Mouse (Mus musculus): ENCODE measurements at regions not wholly inside any gene's neighbourhood (a gene's known extent, or its start where the extent isn't known, plus 50 kb on each side); places are given as distances from the start of the nearest gene placed in this dataset.

GRCm38 (mm10) chr1:193934308-193934707, 564.2 kb upstream of the Camk1g start:
- Histone ChIP-seq H3K4me3 (ENCODE audit: low read length) (no peak overlapping the region), H3K27ac (ENCODE audit: low read length) (no peak overlapping the region), H3K27me3 (ENCODE audit: control insufficient read depth, insufficient read depth, low read depth, low read length) (no peaks in the 10 kb centered on the region), H3K4me1 (replicated peaks; ENCODE audit: control insufficient read depth, insufficient read depth, low read length) (0 out of 2 replicates have a peak, but pooled peaks cover 2% of the 10 kb centered on the region), H3K9ac (ENCODE audit: low read length) (no peak overlapping the region), H3K9me3 (ENCODE audit: control insufficient read depth, low read length) (no peaks in the 10 kb centered on the region), H3K4me2 (ENCODE audit: low read depth, low read length) (no peak overlapping the region), H3K36me3 (ENCODE audit: control insufficient read depth, insufficient read depth, low read length) (no peaks in the 10 kb centered on the region)
- peak; percentile 59 for ATAC-seq (ENCODE audit: low read depth)
- WGBS, result 44% methylated on average over 1 of the region's 1 CpGs

- 40% methylated on average over 5 of the region's 5 CpGs for WGBS
- H3K9me3 ChIP-seq (ENCODE audit: control insufficient read depth, low read length), result no peaks in the 10 kb centered on the region
- 0 out of 2 replicates have a peak, but pooled peaks cover 2% of the 10 kb centered on the region for H3K4me1 ChIP-seq (replicated peaks; ENCODE audit: control insufficient read depth, insufficient read depth, low read length)
- no peaks in the 10 kb centered on the region for H3K27me3 ChIP-seq (ENCODE audit: control insufficient read depth, insufficient read depth, low read depth, low read length)
- H3K4me2 ChIP-seq (ENCODE audit: low read depth, low read length), result no peak overlapping the region
- H3K27ac ChIP-seq (ENCODE audit: low read length), result no peak overlapping the region
- ATAC-seq (ENCODE audit: low read depth), result no peak
- no peak overlapping the region for H3K4me3 ChIP-seq (ENCODE audit: low read length)
- no peaks in the 10 kb centered on the region for H3K36me3 ChIP-seq (ENCODE audit: control insufficient read depth, insufficient read depth, low read length)
- H3K9ac ChIP-seq (ENCODE audit: low read length), result no peak overlapping the region
Measured at GRCm38 (mm10) chr1:193931131-193931729, 561.1 kb upstream of the Camk1g start.

- Histone ChIP-seq H3K4me1 (replicated peaks; ENCODE audit: control insufficient read depth, insufficient read depth, low read length) (no peaks in the 10 kb centered on the region), H3K9ac (ENCODE audit: low read length) (no peak overlapping the region), H3K36me3 (ENCODE audit: control insufficient read depth, insufficient read depth, low read length) (no peaks in the 10 kb centered on the region), H3K9me3 (ENCODE audit: control insufficient read depth, low read length) (no peaks in the 10 kb centered on the region), H3K27ac (ENCODE audit: low read length) (no peak overlapping the region), H3K4me3 (ENCODE audit: low read length) (no peak overlapping the region), H3K4me2 (ENCODE audit: low read depth, low read length) (no peak overlapping the region), H3K27me3 (ENCODE audit: control insufficient read depth, insufficient read depth, low read depth, low read length) (no peaks in the 10 kb centered on the region)
- ATAC-seq (ENCODE audit: low read depth), result no peak
- 56% methylated on average over 4 of the region's 4 CpGs for WGBS
Measured at GRCm38 (mm10) chr1:193928607-193929006, 558.5 kb upstream of the Camk1g start.

- H3K27me3 ChIP-seq (ENCODE audit: control insufficient read depth, insufficient read depth, low read depth, low read length), result no peaks in the 10 kb centered on the region
- H3K9me3 ChIP-seq (ENCODE audit: control insufficient read depth, low read length), result no peaks in the 10 kb centered on the region
- H3K4me2 ChIP-seq (ENCODE audit: low read depth, low read length), result no peak overlapping the region
- H3K4me1 ChIP-seq (replicated peaks; ENCODE audit: control insufficient read depth, insufficient read depth, low read length), result no peaks in the 10 kb centered on the region
- H3K9ac ChIP-seq (ENCODE audit: low read length), result no peak overlapping the region
- WGBS, result 67% methylated on average over 4 of the region's 4 CpGs
- no peak for ATAC-seq (ENCODE audit: low read depth)
- no peaks in the 10 kb centered on the region for H3K36me3 ChIP-seq (ENCODE audit: control insufficient read depth, insufficient read depth, low read length)
- H3K27ac ChIP-seq (ENCODE audit: low read length), result no peak overlapping the region
- no peak overlapping the region for H3K4me3 ChIP-seq (ENCODE audit: low read length)
Measured at GRCm38 (mm10) chr1:193922756-193923155, 552.7 kb upstream of the Camk1g start.

- no peaks in the 10 kb centered on the region for H3K4me1 ChIP-seq (replicated peaks; ENCODE audit: control insufficient read depth, insufficient read depth, low read length)
- no peak overlapping the region for H3K4me3 ChIP-seq (ENCODE audit: low read length)
- H3K27me3 ChIP-seq (ENCODE audit: control insufficient read depth, insufficient read depth, low read depth, low read length), result no peaks in the 10 kb centered on the region
- no peak overlapping the region for H3K9ac ChIP-seq (ENCODE audit: low read length)
- peak; percentile 77; the same call in 1 of the 2 replicates for ATAC-seq (ENCODE audit: low read depth)
- H3K4me2 ChIP-seq (ENCODE audit: low read depth, low read length), result no peak overlapping the region
- no peaks in the 10 kb centered on the region for H3K36me3 ChIP-seq (ENCODE audit: control insufficient read depth, insufficient read depth, low read length)
- 36% methylated on average over 3 of the region's 3 CpGs for WGBS
- no peak overlapping the region for H3K27ac ChIP-seq (ENCODE audit: low read length)
- H3K9me3 ChIP-seq (ENCODE audit: control insufficient read depth, low read length), result no peaks in the 10 kb centered on the region
Measured at GRCm38 (mm10) chr1:193919243-193919642, 549.1 kb upstream of the Camk1g start.

- H3K9me3 ChIP-seq (ENCODE audit: control insufficient read depth, low read length), result no peaks in the 10 kb centered on the region
Measured at GRCm38 (mm10) chr1:193905711-193906110, 535.6 kb upstream of the Camk1g start.

GRCm38 (mm10) chr1:193894072-193894471, 524.0 kb upstream of the Camk1g start:
- Histone ChIP-seq H3K36me3 (ENCODE audit: control insufficient read depth, insufficient read depth, low read length) (no peaks in the 10 kb centered on the region), H3K4me2 (ENCODE audit: low read depth, low read length) (no peak overlapping the region), H3K27ac (ENCODE audit: low read length) (no peak overlapping the region), H3K9ac (ENCODE audit: low read length) (no peak overlapping the region), H3K27me3 (ENCODE audit: control insufficient read depth, insufficient read depth, low read depth, low read length) (no peaks in the 10 kb centered on the region), H3K4me1 (replicated peaks; ENCODE audit: control insufficient read depth, insufficient read depth, low read length) (no peaks in the 10 kb centered on the region), H3K9me3 (ENCODE audit: control insufficient read depth, low read length) (no peaks in the 10 kb centered on the region), H3K4me3 (ENCODE audit: low read length) (no peak overlapping the region)
- ATAC-seq (ENCODE audit: low read depth), result no peak

More at GRCm38 (mm10) chr1:193905711-193906110, 535.6 kb upstream of the Camk1g start:
- Histone ChIP-seq H3K4me3 (ENCODE audit: low read length) (no peak overlapping the region), H3K27ac (ENCODE audit: low read length) (no peak overlapping the region), H3K4me1 (replicated peaks; ENCODE audit: control insufficient read depth, insufficient read depth, low read length) (no peaks in the 10 kb centered on the region), H3K27me3 (ENCODE audit: control insufficient read depth, insufficient read depth, low read depth, low read length) (no peaks in the 10 kb centered on the region), H3K36me3 (ENCODE audit: control insufficient read depth, insufficient read depth, low read length) (no peaks in the 10 kb centered on the region), H3K9ac (ENCODE audit: low read length) (no peak overlapping the region), H3K4me2 (ENCODE audit: low read depth, low read length) (no peak overlapping the region)
- no peak for ATAC-seq (ENCODE audit: low read depth)

- no peak overlapping the region for H3K4me2 ChIP-seq (ENCODE audit: low read depth, low read length)
- no peaks in the 10 kb centered on the region for H3K27me3 ChIP-seq (ENCODE audit: control insufficient read depth, insufficient read depth, low read depth, low read length)
- H3K9ac ChIP-seq (ENCODE audit: low read length), result no peak overlapping the region
- no peaks in the 10 kb centered on the region for H3K36me3 ChIP-seq (ENCODE audit: control insufficient read depth, insufficient read depth, low read length)
- H3K9me3 ChIP-seq (ENCODE audit: control insufficient read depth, low read length), result no peaks in the 10 kb centered on the region
- H3K4me1 ChIP-seq (replicated peaks; ENCODE audit: control insufficient read depth, insufficient read depth, low read length), result no peaks in the 10 kb centered on the region
- 47% methylated on average over 2 of the region's 2 CpGs for whole genome bisulfite sequencing
- no peak overlapping the region for H3K4me3 ChIP-seq (ENCODE audit: low read length)
- H3K27ac ChIP-seq (ENCODE audit: low read length), result 0 out of 2 replicates have a peak overlapping the region, but pooled peaks have one; percentile 7
- ATAC-seq (ENCODE audit: low read depth), result no peak
Measured at GRCm38 (mm10) chr1:193876540-193876939, 506.4 kb upstream of the Camk1g start.

GRCm38 (mm10) chr1:193876121-193876520, 506.0 kb upstream of the Camk1g start:
- ATAC-seq (ENCODE audit: low read depth), result peak; percentile 62; the same call in 1 of the 2 replicates
- H3K27me3 ChIP-seq (ENCODE audit: control insufficient read depth, insufficient read depth, low read depth, low read length), result no peaks in the 10 kb centered on the region
- H3K27ac ChIP-seq (ENCODE audit: low read length), result 0 out of 2 replicates have a peak overlapping the region, but pooled peaks have one; percentile 7

GRCm38 (mm10) chr1:193875287-193875686, 505.2 kb upstream of the Camk1g start:
- ATAC-seq (ENCODE audit: low read depth), result no peak
- no peaks in the 10 kb centered on the region for H3K36me3 ChIP-seq (ENCODE audit: control insufficient read depth, insufficient read depth, low read length)
- H3K9me3 ChIP-seq (ENCODE audit: control insufficient read depth, low read length), result no peaks in the 10 kb centered on the region
- H3K4me1 ChIP-seq (replicated peaks; ENCODE audit: control insufficient read depth, insufficient read depth, low read length), result no peaks in the 10 kb centered on the region
- H3K4me3 ChIP-seq (ENCODE audit: low read length), result no peak overlapping the region
- H3K27ac ChIP-seq (ENCODE audit: low read length), result no peak overlapping the region
- H3K9ac ChIP-seq (ENCODE audit: low read length), result no peak overlapping the region
- H3K27me3 ChIP-seq (ENCODE audit: control insufficient read depth, insufficient read depth, low read depth, low read length), result no peaks in the 10 kb centered on the region
- 82% methylated on average over 3 of the region's 3 CpGs for WGBS
- H3K4me2 ChIP-seq (ENCODE audit: low read depth, low read length), result no peak overlapping the region

More at GRCm38 (mm10) chr1:193876121-193876520, 506.0 kb upstream of the Camk1g start:
- H3K4me2 ChIP-seq (ENCODE audit: low read depth, low read length), result no peak overlapping the region
- no peaks in the 10 kb centered on the region for H3K36me3 ChIP-seq (ENCODE audit: control insufficient read depth, insufficient read depth, low read length)
- H3K4me1 ChIP-seq (replicated peaks; ENCODE audit: control insufficient read depth, insufficient read depth, low read length), result no peaks in the 10 kb centered on the region
- H3K9ac ChIP-seq (ENCODE audit: low read length), result no peak overlapping the region
- no peak overlapping the region for H3K4me3 ChIP-seq (ENCODE audit: low read length)
- no peaks in the 10 kb centered on the region for H3K9me3 ChIP-seq (ENCODE audit: control insufficient read depth, low read length)
